Mouse (Mus musculus) thymus, postnatal 4 days (tissue): ENCODE data around the gene Exoc3.

Source experiments
- DNase-seq: peaks from one replicate; pipeline ENCODE4 v3.0.0; 2021

The Exoc3 gene

DNA sequence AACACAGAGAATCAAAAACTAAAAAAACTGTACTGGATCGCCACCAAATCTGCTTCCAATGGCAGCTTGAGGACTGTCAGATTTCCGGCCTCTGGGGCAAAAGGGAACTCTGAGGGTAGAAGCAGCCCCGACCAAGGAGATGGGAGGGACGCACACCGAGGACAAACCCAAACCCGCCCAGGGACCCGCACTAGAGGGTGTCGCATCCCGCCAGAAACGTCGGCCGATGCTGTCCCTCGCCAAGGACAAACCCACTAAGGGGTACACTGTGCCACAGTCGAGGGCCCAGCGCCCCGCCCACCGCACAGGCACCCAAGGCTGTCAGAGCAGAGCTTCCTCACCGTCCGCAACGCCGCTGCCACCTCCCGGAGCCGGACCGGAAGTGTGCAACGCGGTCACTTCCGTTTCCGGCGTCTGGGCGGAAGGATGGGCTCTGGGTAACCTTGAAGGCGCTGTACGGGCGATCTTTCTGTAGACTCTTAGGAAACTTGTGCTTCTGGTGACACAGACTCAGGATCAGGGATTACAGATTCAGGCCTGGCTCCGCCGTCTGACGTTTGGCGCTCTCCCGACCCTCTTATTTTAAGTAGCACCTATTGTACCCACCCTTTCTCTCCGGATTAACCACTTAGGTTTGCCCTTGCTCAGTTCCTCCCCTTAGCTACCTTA, at the start of gene Exoc3:
Gene Exoc3, minus strand, starts transcription at position 416 of the 669 bp plus-strand sequence.
- DNase-seq, result peak; percentile 91

DNA sequence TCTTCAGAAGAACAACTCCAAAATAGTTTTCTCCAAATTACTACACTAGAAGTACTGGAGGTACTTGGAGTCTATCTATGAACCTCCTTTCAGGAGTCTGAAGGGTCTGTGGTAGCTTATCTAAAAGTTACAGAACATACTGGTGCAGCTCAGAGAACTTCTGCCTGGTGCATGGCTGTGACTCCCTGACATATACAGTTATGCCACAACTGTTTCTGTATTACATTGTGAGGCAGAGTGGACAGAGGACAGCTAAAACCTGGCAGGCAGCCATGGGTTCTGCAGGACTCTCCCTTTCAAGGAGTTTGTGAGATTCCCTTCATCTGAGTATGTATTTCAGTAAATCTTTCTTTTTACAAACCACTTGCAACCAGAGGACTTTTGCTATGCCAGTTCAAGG, 38.0 kb upstream of the Exoc3 start:
- DNase-seq, result no peak

DNA sequence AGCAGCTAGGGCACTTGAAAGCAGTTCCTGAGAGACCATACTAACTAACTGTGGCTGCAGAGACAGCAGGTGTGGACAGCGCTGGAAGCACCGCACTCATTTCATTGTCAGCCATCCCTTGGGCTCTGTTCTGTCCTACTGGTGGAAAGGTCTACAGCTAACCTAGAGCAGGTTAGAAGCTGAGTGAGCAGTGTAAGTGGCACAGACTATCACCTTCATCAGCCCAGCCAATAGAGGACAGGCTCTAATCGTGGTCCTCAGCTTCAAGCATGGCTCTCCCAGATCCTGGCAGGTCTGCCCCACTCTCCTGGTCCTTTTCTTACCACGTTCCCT, 37.3 kb upstream of the Exoc3 start:
- no peak for DNase-seq

DNA sequence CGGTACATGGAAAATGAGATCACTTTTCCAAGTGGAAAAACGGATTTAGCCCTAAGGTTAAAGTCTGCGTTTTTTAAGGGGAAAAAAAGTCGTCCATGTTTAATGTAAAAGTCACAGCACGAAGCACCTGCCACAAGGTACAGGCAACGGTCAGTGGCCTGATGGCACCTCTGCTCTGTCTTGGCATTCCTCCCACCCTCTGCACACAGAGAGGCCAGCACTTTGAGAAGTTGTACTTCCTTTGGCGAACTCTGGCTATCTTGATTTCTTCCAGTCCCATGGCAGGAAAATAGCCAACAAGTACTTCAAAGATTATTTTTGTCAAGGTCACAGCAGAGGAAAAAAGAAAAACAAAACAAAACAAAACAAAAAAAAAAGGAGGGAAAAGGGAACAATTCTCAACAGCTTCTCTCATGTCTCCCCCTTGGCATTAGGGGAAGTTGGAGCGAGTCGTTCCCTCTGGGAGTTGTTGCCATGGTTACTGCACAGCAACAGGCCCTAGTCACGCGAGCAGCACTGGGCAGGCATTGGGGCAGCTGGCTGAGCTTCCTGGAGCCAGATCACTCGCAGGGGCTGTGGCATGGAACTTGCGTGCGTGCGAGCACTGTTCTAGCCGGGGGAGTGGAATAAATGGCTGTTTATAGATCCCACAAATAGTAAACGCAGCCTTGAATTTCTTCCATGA, 36.8 kb upstream of the Exoc3 start:
- DNase-seq, result no peak

DNA sequence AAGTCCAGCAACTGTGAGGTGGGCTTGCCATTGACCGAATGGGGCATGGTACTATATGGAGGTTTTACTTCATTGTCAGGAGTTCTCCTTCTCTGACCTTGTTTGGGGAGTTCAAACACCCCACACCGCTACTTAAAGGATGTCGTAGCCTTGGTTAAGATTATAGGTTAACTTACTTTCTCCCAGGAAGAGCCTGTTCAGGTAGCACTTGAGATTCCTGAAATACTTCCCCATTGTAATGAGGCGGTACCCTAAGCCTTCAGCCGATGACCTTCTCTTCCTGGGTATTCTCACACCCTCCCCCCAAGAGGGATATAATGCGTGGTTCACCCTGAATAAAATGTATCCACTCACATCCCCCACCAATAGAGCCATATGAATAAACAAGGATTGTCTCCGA, 29.0 kb upstream of the Exoc3 start:
- DNase-seq, result no peak

DNA sequence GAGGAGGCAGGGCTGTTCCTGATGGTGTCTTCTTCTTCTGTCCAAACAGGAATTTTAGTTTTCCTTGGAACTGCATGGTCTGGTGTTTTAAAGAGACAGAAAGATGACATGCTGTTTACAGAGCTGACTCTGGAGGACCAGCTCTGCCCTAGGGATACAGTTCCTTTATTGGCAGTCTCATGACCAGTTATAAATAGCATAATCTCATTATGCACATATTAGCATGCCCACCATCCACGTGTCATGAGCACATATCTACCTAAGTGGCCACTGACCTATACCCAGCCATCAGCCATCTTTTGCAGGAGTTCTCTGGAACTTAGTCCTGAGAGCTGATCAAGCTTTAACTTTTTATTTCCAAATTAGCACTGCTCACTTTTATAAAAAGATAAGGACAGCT, 12.1 kb upstream of the Exoc3 start:
- no peak for DNase-seq

DNA sequence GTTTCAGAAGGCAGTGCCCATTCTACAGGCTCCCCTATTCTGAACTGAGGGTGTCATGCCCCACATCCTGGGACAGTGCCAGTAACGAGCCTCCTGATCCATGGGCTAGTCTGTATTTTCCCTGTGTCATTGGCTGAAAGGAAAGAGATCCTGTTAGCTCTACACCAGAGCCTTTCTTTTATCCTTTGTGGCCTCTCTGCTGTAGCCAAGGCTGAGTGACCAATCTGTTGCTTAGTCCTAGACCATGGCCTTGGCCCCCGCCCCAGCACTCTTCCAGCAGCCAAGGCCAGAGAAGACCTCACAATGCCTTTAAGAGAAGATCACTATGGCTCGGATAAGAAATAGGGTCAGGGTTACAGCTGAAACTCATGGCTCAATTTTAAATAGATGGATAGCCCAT, 9.9 kb upstream of the Exoc3 start:
- DNase-seq, result no peak

DNA sequence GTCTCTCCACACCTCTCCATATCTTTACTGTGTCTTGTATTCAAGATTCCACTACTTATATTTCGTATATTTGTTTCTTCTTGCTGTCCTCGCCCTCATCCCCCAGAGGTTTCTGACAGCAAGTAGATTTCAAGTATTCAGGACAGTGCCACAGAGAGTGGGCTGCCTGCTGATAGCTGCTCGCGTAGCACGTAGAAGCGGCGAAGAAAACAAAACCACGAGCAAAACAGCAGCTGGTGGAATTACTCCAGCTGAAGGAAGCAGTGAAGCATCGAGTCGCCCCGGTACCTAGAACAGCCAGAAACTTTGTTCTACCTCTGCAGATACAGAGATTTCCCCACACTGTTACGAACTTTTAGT, 434 bp upstream of the Exoc3 start:
- peak; percentile 50 for DNase-seq

DNA sequence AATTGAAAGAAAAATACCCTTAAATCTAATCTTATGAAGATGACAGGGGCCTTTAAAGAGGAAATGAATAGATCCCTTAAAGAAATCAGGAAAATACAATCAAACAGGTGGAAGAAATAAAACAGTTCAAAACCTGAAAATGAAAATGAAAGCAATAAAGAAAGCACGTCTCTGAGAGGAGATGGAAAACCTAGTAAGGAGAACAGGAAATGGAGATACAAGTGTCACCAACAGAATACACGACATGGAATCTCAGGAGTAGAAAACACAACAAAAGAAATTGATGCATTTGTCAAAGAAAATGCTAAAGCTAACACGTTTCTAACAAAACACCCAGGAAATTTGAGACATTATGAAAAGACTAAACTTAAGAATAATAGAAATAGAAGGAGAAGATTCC, 12.1 kb downstream of the Exoc3 start:
- no peak for DNase-seq

DNA sequence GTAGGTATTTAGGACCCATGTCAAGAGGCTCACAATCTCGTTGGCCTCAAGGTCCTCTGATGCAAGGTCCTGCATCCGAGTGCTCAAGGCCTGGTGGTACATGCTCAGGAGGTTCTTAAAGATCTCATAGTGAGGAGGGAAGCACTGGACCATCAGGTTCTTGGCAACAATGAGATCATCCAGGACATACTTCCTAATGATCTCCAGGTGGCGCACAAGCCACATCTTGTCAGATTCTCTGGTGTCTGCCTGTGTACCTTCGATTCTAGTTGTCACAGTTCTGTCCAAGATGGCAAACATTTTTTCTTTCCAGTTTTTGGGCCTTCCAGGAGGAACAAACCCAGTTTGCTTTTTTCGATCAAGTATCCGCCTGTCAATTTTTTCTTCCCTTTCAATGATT, 15.9 kb downstream of the Exoc3 start:
- no peak for DNase-seq

DNA sequence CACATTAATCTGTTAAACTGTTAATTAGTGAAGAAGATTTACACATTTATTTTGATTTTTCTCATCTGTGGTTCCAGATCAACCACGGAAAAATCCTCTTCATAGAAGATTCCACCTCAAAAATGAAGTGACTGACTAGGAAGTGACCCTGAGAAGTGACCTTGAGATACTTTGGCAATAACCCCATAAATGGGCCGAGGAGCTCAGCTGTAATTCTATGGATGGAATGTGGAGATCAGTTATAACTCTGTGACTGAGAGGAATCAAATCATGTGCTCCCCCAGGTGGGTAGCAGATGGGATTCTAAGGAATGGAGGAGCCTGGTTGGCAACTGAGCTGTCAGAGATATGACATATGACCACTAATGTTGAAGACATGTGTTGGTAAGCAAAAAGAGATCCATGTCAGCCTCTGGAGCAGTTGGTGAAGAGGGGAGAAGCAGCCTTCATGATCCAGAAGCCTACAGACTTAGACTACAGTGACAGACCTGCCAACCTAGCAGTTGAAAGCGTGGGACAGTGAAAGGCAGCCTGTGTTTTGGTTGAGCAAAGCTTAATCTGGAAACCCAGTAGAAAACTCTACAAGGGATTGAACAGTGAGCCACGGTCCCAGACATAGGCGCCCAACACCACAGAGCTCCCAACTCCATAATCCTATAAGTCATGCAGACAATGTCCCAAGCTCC, 25.4 kb downstream of the Exoc3 start:
- no peak for DNase-seq

DNA sequence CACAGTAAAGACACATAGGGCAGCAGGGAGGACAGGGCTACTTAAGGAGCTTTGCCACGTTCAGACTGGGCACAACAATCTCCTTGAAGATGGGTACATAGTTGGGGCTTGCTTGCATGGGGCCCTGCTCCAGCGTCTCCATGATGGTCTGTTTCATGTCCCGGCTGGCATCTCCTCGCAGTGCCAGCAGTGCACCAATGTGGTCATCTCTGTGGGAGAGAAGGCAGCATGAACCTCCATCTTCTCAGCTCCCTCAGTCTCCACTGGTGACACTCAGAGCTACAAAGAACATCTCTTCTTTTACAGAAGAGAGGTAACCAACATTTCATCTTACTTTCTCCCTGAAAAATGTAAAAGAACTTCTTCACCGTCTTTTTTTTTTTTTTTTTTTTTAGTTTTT, 36.5 kb downstream of the Exoc3 start:
- DNase-seq, result no peak

DNA sequence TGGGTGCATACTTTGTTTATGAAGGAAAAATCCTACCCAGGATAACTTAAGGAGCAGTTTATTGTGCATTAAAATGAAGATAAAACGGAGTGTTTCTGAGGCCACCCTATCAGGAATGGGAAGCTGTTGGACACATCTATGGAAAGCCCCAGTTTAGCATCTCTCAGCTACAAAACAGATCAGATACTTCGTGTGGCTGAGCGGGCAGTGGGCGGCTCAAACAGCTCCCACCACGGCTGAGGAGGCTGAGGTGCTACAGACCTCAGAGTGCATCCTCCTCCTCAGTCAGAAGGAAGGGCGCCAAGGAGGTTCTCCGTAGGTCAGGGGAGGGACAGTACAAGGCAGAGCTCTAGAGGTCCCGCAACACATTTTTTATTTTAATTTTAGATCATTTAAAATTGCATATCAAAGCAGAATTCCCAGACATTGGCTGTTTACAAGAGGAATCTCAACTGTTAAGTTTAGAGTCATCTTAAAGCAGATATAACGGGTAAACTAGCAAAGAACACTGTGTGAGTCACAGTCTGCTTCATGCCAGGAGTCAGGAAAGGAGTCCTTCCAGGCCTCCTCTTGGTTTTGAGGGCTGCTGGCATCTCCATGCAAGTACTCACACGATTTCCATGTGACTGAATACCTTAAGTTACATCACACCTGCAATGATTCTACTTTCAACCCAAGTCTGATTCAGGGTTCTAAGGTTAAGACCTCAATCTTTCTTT, 38.9 kb downstream of the Exoc3 start:
- DNase-seq, result no peak

DNA sequence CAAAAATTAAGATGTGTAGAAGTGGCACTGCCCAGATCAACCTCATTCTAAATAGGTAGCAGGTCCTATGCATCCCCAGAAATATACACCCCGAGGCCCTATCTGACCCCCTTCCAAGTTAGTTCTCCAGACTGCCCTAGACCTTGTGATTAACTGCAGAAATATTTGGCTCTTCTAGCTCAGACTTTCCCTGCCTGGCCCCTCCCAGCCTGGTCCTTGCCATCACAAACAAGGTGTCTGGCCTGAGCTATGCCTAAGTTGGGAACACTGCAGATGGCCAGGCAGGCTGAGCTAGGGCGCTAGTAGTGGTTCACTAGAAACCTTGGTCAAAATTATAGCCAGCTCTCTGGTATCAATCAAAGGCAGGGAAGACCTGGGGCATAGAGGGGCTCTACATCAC, 41.0 kb downstream of the Exoc3 start:
- no peak for DNase-seq

DNA sequence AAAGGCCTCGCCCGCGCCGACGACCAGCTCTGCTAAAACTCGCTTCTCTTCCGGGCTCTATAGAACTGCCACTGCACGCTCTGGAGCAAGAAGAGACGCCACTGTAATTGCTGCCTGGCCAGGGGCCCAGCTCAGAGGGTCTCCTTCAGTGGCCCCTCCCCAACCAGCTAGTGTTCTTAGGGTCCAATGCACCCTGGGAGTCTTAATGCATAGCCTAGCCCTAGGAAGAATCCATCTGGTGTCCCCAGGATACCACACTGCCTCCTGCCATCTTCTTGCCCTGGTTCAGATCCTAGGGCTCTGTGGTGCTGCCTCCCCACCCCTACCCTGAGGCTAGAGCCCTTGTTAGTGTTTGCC, 41.5 kb downstream of the Exoc3 start:
- no peak for DNase-seq

DNA sequence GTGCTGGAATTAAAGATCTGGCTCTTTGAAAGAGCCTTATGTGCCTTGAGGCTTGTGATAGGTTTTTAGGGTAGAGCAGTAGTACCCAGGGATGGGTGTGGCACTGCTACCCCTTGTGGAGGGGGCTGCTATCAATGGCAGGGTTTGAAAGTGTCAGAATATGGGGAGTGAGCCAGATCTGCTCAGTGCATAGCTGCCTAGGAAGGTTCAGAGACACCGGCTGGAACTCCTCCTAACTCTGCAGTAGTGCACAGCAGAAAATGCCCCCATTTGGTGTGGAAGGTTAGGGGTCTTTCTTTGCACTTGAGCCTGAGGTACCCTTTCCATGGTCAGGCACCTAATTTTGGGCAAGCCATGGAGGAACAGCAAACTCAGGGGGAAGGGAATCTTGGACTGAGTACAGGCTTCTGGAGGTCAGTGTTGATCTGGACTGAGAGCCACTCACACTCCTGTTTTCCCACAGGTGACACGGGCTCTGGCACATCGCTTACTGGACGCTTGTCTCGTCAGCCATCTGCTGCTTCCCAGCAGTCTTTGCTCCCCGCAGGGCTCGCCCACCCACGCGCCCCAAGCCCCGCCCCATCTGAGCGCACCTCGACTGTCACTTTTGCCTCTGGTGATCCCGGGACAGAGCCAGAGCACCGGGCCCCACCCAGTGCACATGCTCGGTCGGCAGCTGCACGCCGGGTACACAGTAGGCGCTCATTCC, 42.0 kb downstream of the Exoc3 start:
- peak; percentile 80 for DNase-seq

DNA sequence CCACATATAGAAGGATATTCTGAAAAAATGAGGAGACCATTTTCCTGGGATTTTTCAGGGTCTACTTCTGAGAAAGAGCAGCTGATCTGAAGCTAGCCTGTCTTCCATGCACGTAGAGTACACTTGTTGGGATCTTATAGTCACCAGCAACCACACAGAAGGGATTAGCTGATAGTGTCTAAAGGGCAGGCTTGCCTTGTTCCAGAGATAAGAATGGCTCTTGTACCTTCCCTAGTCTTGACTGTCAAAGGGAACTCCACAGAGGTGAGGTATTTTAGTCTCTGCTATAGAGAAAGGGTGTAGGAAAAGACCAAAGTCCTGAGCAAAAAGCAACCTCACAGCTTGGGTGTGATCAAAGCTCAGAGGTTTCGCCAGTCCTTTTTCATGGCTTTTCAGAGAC, 61.2 kb downstream of the Exoc3 start:
- no peak for DNase-seq

DNA sequence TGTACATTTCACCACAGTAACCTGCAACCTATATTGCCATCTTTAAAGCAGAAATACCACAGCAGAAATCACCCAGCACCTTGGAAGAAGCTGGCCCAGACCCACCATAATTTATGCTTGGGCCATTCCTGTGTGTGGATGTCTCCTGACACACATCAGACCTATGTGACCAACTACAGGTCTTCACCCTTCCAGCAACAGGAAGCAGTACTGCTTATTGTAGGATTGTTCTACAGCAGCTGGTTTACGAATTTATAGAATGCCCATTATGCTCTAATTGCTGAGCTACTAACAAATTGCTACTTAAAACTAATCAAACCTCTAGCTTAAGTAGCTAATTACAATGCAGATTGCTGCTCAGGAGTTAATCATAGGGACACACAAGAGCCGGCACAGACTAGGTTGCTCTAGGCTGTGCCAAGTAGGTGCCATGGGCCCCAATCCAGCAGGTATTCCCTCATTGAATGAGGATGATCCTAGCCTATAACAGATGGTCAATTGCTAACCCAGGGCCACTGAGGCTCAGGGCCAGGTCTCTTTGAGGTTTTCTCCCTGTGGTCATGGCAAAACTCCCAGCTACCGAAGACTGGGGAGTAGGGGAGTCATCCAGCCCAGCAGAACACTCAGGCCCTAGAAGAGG, 62.4 kb downstream of the Exoc3 start:
- DNase-seq, result no peak

DNA sequence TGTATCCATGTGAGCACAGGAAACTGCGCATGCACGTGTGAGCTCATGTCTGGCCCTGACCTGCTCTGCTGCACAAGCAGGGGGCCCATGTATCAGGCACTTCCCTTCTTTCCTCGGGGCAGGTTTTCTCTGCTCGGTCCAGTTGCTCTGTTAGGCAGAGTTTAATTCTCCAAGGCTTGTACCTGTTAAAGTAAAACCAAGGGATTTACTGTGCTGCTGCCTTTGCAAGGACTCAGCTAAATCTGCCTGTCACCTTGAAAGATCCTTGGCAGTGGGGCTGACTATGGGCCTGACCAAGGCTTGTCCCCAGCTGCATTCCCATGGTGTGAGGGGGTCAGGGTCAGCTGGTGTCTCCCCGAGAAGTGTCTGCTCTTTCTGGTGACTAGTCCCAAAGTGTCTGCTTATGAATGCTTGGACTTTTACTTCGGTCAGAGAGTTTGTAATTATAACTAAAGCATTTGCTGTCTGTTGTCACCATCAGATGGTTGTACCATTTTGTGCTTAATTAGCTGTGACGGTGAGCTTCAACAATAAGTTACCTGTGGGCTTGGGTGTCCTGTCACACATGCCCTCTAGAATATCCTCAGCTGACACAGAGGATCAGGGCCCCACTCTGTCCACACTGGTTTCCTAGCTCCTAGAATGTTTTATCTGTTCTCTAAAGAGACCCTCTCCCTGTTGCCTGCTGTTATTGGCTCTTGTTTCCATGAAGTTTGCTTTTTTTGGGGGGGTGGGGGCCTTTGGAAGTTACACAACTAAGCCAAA, 64.2 kb downstream of the Exoc3 start:
- DNase-seq, result no peak

DNA sequence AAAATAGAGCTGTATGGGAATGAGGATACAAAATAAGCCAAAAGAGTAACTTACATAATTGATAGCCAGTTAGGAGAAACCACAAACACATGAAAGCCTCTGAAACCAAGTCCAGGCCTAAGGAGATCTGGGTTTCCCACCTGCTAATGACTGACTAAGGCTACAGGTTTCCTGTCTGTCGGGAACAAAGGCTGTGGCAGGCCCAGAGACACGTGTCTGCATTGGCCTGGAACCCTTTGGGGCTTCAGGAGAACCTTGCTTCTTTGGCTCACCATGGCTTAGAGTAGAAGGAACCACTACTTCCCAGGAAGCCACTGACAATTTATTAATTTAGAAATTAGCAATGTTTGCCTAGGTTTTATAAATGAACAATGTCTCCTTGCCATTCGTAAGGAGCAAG, 65.2 kb downstream of the Exoc3 start:
- DNase-seq, result no peak

DNA sequence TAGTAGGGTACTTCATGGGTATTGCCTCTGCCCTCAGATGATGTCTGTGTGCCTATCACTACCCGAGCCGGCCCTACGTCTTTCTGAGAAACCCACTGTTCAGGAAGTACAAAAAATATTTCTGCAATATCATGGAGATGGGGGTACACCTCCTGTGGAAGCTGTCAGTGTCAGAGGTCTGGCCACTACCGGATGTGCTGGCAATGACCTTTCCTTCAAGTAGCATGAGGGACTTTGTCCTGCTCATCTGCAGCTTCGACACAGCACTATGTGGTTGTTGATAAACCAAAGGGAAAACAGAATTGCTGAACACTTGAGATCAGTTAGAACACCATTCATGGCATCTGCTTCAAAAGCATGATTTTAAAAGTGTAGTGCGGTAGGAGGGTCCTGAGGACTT, 67.7 kb downstream of the Exoc3 start:
- DNase-seq, result no peak
